Mouse (Mus musculus): ENCODE data around the gene 2210011C24Rik. TPM values are rescaled to one million over a fixed set of nuclear protein-coding genes. Genes with fewer than 3 reads are reported as not detected.

Gene 2210011C24Rik
- 1 to 10 TPM in 1 of 2 experiments, under 1 TPM in 1; 0.93 to 1.4 TPM for total RNA-seq (2021)

GRCm38 (mm10) chr8:84011705-84012498, at the start of gene 2210011C24Rik:
2210011C24Rik (minus strand) TSS chr8:84012171.
- no peak for DNase-seq

- DNase-seq: no peak
These were observed 48.3 kb upstream of the 2210011C24Rik start for GRCm38 (mm10) chr8:84060245-84060644.

GRCm38 (mm10) chr8:84059226-84059625, 47.3 kb upstream of the 2210011C24Rik start:
- no peak for DNase-seq

- DNase-seq: no peak
These were observed 45.9 kb upstream of the 2210011C24Rik start for GRCm38 (mm10) chr8:84057827-84058226.

GRCm38 (mm10) chr8:84053229-84053628, 41.3 kb upstream of the 2210011C24Rik start:
- no peak for DNase-seq

- peak; percentile 45 for DNase-seq
These were observed 40.8 kb upstream of the 2210011C24Rik start for GRCm38 (mm10) chr8:84052746-84053145.

GRCm38 (mm10) chr8:84048171-84048570, 36.2 kb upstream of the 2210011C24Rik start:
- no peak for DNase-seq

- DNase-seq: no peak
These were observed 34.5 kb upstream of the 2210011C24Rik start for GRCm38 (mm10) chr8:84046505-84046904.

GRCm38 (mm10) chr8:84044900-84045299, 32.9 kb upstream of the 2210011C24Rik start, which contains the start of gene Rln3:
Rln3 (minus strand) TSS chr8:84045000.
- DNase-seq: no peak

GRCm38 (mm10) chr8:84044103-84044502, 32.1 kb upstream of the 2210011C24Rik start:
- DNase-seq: no peak

GRCm38 (mm10) chr8:84042948-84043342, 31.0 kb upstream of the 2210011C24Rik start:
- DNase-seq: no peak

- peak; percentile 84 for DNase-seq
These were observed 30.3 kb upstream of the 2210011C24Rik start, which contains the start of gene Il27ra for GRCm38 (mm10) chr8:84042066-84042947. Il27ra (minus strand) TSS chr8:84042589.

GRCm38 (mm10) chr8:84039050-84039449, 27.1 kb upstream of the 2210011C24Rik start:
- peak; percentile 87 for DNase-seq

GRCm38 (mm10) chr8:84038015-84038414, 26.0 kb upstream of the 2210011C24Rik start:
- DNase-seq: peak; percentile 57

- no peak for DNase-seq
These were observed 20.8 kb upstream of the 2210011C24Rik start for GRCm38 (mm10) chr8:84032777-84033176.

GRCm38 (mm10) chr8:84029272-84029671, 17.3 kb upstream of the 2210011C24Rik start:
- DNase-seq: no peak

- DNase-seq: no peak
These were observed 15.5 kb upstream of the 2210011C24Rik start for GRCm38 (mm10) chr8:84027449-84027848.

GRCm38 (mm10) chr8:84025863-84026262, 13.9 kb upstream of the 2210011C24Rik start:
- peak; percentile 62 for DNase-seq

- DNase-seq: peak; percentile 71
These were observed 12.2 kb upstream of the 2210011C24Rik start for GRCm38 (mm10) chr8:84024171-84024570.

GRCm38 (mm10) chr8:84023631-84024030, 11.7 kb upstream of the 2210011C24Rik start:
- DNase-seq: no peak

GRCm38 (mm10) chr8:84023085-84023484, 11.1 kb upstream of the 2210011C24Rik start:
- peak; percentile 86 for DNase-seq

- DNase-seq: no peak
These were observed 9.6 kb upstream of the 2210011C24Rik start for GRCm38 (mm10) chr8:84021569-84021968.

GRCm38 (mm10) chr8:84021096-84021495, 9.1 kb upstream of the 2210011C24Rik start, which contains the start of gene Palm3:
Palm3 (plus strand) TSS chr8:84021471.
- DNase-seq: no peak
